Mouse (Mus musculus) lung, adult 2 months (tissue): ENCODE results near the gene Gzmm.

Experiments
- CTCF ChIP-seq: fragments of 200-500 bp; IDR thresholded peaks from 2 replicates; pipeline ENCODE4 v1.5.1; 2011; ENCODE audit warnings: mild to moderate bottlenecking, low read length, control low read depth; ENCODE audit not compliant: insufficient read depth
- POLR2A ChIP-seq: fragments of 200-500 bp; IDR thresholded peaks from 2 replicates; pipeline ENCODE4 v1.6.1; 2011; ENCODE audit warnings: low read depth, mild to moderate bottlenecking, control low read depth, low read length, borderline replicate concordance; ENCODE audit errors: extremely low read depth

GRCm38 (mm10) chr10:79683726-79684640 is 4.8 kb upstream of the Gzmm start:
- TF ChIP-seq CTCF (no peak), POLR2A (no peak)
